Mouse (Mus musculus) gastrocnemius, postnatal 14 days (tissue): ENCODE results near the gene Eml1. TPM values are rescaled to one million over a fixed set of nuclear protein-coding genes. Genes with fewer than 3 reads are reported as not detected.

Source experiments
- DNase-seq: peaks from one replicate; pipeline ENCODE4 v3.0.0; 2021; ENCODE audit warnings: mixed read lengths
- intact Hi-C: fragments of 180-260 bp; cut with DNase I; formaldehyde crosslinking; loops from one replicate; pipeline ENCODE4 v1.15.1; 2025; ENCODE audit warnings: low total_unique reads
- total RNA-seq, 2 experiments: library from RNA; stranded (reverse); gene quantifications; 2 replicates each; pipeline ENCODE4 v1.2.3; 2021

Eml1 gene
- total RNA-seq, 2 experiments from 2014 or later: 114 to 127 TPM

- DNase-seq: no peak
- intact Hi-C loops: no loop called here
These were observed 76.0 kb downstream of the Eml1 start for GRCm38 (mm10) chr12:108446721-108447120.

- intact Hi-C loops: no loop called here
- no peak for DNase-seq
These were observed 77.6 kb downstream of the Eml1 start for GRCm38 (mm10) chr12:108448396-108448795.

GRCm38 (mm10) chr12:108449935-108450334 is 79.2 kb downstream of the Eml1 start:
- DNase-seq: no peak
- intact Hi-C loops: no loop called here

DNA sequence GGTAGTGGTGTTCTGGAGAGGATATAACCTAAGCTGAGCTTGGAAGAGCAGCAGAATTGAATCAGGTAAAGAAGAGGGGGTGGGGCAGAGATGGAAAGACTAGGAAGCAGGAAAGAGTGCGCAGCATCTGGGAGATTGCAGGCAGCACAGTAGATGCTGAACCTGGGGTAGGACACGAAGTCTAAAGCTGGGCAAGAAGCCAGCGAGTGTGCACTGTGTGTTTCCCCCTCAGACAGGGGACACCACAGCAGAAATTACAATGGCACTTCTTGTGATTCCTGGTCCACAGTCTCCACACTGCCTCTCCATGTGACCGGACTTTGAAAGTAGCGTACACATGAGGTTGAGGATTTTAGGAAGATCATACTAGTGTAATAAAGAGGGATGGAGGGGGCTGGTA is 79.8 kb downstream of the Eml1 start:
- intact Hi-C loops: no loop called here
- DNase-seq: no peak

DNA sequence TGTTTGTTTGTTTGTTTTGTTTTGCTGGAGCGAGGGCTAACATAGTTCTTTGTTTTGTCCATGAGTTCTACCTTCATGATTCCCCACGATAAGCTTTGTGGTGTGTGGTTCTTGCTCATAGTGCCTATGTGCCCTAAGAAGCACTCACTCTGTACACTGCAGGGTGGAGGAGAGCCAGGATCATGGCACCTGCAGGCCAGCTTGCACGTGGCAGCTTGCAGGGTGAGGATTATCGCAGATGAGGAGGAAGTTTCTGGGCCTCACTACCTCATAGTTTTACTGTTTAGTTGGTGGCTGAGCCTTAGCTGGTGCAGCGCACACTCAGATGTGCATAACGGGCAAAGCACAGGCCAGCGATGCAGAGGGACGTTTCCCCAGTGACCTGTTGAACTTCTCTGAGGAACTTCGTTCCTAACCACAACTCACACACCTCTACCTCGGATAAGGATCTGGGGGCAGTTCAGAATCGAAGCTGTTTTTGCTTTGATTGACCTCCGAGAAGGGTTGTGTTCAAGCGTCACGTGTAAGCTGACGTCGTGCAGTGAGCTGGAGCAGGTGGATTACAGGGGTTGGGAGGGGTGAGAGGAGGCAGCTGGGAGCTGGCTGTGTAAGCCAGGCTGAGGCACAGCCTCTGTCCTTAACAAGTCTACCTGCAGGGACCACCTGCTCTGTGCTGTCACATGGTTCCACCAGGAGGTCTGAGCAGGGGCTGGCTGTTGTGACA is 81.6 kb downstream of the Eml1 start:
- DNase-seq: no peak
- intact Hi-C loops: no loop called here

- intact Hi-C loops: no loop called here
- no peak for DNase-seq
These were observed 82.8 kb downstream of the Eml1 start for GRCm38 (mm10) chr12:108453561-108454044.

GRCm38 (mm10) chr12:108455004-108455403 is 84.2 kb downstream of the Eml1 start:
- intact Hi-C loops: no loop called here
- no peak for DNase-seq

DNA sequence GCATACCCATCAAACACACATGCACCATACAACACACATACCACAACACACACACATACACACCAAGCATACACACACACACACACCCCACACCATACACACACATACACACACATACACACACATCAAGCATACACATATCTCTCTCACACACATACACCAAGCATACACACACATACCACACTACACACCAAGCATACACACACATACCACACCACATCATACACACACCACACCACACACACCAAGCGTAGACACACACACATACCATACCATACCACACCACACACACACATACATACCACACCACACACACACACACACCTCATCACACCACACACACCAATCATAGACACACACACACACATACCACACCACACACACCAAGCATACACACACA is 102.1 kb downstream of the Eml1 start:
- intact Hi-C loops: no loop called here

GRCm38 (mm10) chr12:108474440-108474839 is 103.7 kb downstream of the Eml1 start:
- DNase-seq: no peak
- intact Hi-C loops: no loop called here

More for the DNA sequence above, 102.1 kb downstream of the Eml1 start:
- DNase-seq: no peak

- intact Hi-C loops: no loop called here
- no peak for DNase-seq
These were observed 108.0 kb downstream of the Eml1 start for GRCm38 (mm10) chr12:108478714-108479113.

DNA sequence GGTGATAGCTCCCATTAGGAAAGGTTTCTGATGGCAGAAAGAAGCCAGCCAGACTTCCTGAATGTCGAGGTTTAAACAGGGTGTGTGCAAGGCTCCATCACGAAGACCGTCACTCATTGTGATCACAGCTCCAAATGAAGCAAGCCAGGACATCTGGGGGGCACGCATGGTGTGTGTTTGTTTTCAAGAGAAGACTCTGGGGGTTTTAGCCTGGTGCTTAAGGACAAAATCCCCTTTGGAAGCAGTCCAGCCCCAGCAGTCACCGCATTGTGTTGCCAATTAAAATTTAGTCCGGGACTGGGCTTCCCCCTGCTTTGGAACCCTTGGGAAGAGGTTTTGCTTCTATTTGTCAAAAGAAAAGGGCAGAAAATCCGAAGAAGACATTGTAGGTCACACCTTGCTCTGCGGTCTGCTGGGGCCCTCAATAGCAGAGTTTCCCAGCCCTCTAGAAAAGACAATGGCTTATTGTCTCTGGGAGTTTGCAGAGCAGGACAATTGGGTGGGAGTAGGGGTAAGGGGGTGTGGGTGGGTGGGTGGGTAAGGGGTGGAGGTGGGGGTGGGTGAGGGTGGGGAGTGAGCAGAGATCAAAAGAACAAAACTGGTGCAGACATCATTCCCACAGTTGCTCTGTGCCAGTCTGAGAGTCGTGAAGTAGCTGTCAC is 110.1 kb downstream of the Eml1 start:
- intact Hi-C loops: loop anchor here (5.0 kb wide), 1 partner anchor 54 kb away; no protein-coding TSS in a partner anchor
- DNase-seq: no peak

- intact Hi-C loops: no loop called here
- DNase-seq: no peak
These were observed 118.3 kb downstream of the Eml1 start for GRCm38 (mm10) chr12:108489076-108489475.

DNA sequence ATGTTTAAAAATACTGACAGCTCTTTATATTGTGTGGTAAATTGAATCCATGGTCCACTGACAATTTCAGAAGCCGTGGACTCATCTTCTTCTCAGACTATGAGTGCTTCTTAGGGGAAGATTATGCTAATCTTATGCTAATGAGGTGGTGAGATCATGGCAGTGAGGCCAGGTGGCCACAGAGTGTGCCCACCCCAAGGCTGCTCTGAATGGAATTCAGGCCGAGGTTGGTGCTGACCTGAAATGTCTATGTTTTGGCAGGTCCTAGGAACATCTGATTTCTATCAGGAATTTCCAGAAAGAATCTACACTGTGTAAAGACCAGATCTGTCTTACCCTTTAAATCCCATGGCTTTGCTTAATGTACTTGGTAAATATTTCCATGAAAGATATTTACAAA is 119.0 kb downstream of the Eml1 start:
- intact Hi-C loops: loop anchor here (5.0 to 10.0 kb wide), 3 partner anchors 47 to 275 kb away; partner anchors contain the start of gene Cyp46a1
- DNase-seq: no peak

DNA sequence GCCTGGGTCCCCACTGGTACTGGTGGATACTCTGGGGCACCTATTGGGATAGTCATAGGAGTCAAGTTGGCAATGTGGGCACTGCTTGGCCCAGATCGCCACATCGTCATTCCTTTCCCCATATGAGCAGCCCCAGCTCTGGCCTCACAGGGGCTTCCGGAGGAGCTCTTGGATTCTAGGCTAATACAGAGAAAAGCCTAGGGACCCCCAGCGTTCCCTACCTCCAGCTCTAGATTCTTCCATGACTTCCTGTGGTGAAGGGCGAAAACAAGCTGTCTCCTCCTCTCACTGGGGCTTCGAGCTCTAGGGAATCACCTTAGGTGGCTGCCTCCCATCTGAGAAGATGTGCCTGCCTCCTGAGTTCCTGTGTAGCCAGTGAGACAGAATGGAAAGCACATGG is 119.6 kb downstream of the Eml1 start:
- intact Hi-C loops: loop anchor here (5.0 to 10.0 kb wide), 3 partner anchors 48 to 276 kb away; partner anchors contain the start of gene Cyp46a1
- no peak for DNase-seq

DNA sequence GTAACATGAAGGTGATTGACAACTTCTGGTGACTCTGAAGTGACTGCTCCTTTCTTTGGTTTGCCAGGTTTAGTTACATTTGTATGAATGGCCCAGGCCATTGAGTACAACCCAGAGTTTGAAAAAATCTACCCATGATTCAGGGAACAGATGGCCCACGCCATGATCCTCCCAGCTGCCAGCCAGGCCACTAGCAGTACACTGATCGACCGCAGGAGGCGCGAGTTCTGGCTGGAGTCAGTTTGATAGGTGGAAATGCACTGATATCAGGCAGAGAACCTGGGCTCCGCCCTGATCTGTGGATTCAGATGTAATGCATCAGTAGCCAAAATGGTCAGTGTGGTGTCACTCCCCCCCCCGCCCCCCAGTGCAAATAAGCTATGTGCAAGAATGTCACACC is 120.2 kb downstream of the Eml1 start:
- intact Hi-C loops: loop anchor here (5.0 to 10.0 kb wide), 3 partner anchors 49 to 276 kb away; partner anchors contain the start of gene Cyp46a1
- DNase-seq: no peak

DNA sequence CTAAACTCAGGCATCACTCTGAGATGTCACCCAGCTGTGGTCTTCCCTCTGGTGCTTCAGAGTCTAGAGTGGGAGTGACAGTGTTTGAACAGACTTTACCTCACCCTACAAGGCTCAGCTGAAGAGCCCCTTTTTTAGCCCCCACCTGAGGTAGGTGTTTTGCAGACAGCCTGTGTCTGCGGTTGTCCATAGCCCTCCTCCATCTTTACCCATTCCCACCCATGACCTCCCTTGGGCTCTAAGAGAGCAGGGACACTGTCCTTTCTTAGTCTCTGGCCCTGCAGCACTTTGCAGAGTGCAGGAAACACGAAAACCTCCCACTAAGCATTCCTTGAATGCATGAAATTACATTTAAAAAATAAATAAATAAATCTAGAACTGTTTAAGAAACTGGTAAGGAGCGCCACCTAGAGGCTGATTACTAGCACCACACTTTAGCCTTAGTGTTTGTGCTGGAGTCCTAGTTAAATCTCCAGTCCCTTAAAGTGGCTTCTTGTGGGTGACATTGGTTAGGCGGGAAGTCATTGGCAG is 123.3 kb downstream of the Eml1 start:
- intact Hi-C loops: loop anchor here (2.0 to 10.0 kb wide), 4 partner anchors 52 to 279 kb away; partner anchors contain the start of gene Cyp46a1
- DNase-seq: no peak

DNA sequence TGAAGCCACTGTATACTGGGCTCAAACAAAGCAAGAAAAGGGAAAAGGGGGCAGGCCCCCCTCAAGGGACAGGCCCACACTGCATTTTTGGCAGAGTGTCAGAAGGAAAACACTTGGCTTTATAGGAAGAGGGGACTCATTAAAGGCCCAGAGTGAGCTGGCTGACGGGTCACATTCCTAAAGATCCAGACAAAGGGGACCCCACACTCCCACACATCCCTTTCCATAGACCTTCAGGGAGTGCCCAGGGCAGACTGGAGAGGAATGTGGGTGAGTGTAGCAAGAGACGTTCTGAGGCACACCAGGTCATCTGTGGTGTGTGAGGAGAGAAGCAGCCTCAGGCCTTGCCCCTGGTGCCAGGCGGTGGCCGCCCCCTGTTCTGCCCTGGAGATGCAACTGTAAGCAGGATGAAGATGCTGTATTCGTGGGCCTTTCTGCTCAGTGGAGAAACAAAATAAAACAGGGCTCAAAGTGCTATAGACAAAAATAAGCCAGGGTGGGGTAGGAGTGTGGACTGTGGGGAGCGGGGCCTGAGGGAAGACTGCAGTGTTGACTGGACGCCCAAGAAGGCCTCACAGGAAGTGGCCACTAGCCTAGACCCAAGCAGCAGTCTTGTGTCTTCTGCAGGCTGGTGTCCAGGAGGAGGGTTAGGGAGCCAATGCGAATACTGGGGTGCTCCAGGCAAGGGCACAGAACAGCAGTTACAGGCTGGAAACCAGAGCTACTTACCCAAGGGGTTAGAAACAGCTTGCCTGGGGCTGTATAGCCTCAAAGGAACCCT is 124.9 kb downstream of the Eml1 start:
- DNase-seq: peak; percentile 37
- intact Hi-C loops: loop anchor here (2.0 to 10.0 kb wide), 3 partner anchors 133 to 281 kb away; partner anchors contain the start of gene Cyp46a1

DNA sequence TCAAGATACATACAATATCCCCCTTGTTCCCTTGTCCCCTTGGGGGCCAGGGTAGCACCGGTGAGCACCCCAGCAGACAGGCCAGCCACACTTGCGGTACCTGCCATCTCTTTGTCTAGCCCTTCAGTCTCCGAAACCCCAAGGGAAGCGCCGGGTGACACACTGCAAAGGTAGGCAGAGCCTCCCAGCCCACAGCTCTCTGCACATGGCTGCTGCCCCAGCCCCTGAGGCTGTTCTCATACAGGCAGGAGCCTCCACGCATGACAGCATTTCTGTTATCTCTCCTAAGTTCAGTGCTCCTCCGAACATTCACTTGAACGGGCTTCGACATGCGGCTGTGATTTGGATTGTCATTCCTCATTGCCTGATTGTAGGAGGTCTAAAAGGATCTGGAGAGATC is 132.3 kb downstream of the Eml1 start:
- DNase-seq: no peak
- intact Hi-C loops: no loop called here

GRCm38 (mm10) chr12:108503582-108503981 is 132.8 kb downstream of the Eml1 start:
- intact Hi-C loops: no loop called here

GRCm38 (mm10) chr12:108505846-108506245 is 135.1 kb downstream of the Eml1 start:
- DNase-seq: no peak
- intact Hi-C loops: no loop called here

More at GRCm38 (mm10) chr12:108503582-108503981, 132.8 kb downstream of the Eml1 start:
- no peak for DNase-seq
